Mouse (Mus musculus) neutrophil, adult 65 days (primary cell): Measurements from ENCODE around the gene Dll4. TPM values are rescaled to one million over a fixed set of nuclear protein-coding genes. Genes with fewer than 3 reads are reported as not detected.

ENCODE experiments used
- total RNA-seq: library from RNA; stranded (reverse); gene quantifications from 2 replicates; pipeline ENCODE4 v1.2.4, GENCODE M21; 2023

The Dll4 gene
- total RNA-seq, result 0.48 and 1.4 TPM in 2 replicates

DNA sequence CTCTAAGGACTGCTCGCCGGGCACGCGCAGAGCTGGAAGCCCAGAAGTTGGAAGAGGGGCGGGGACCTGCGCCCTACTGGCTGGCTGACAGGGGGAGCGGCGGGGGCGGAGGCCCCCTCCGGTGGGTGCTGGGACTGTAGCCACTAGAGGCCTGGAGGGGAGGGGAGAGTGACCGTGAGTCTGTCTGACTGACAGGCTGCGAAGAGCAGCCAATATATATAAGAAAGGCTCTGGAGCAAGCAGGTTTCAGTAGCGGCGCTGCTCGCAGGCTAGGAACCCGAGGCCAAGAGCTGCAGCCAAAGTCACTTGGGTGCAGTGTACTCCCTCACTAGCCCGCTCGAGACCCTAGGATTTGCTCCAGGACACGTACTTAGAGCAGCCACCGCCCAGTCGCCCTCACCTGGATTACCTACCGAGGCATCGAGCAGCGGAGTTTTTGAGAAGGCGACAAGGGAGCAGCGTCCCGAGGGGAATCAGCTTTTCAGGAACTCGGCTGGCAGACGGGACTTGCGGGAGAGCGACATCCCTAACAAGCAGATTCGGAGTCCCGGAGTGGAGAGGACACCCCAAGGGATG is at the start of gene Dll4:
Dll4 (plus strand) TSS at position 217 of the 576 bp plus-strand sequence.

DNA sequence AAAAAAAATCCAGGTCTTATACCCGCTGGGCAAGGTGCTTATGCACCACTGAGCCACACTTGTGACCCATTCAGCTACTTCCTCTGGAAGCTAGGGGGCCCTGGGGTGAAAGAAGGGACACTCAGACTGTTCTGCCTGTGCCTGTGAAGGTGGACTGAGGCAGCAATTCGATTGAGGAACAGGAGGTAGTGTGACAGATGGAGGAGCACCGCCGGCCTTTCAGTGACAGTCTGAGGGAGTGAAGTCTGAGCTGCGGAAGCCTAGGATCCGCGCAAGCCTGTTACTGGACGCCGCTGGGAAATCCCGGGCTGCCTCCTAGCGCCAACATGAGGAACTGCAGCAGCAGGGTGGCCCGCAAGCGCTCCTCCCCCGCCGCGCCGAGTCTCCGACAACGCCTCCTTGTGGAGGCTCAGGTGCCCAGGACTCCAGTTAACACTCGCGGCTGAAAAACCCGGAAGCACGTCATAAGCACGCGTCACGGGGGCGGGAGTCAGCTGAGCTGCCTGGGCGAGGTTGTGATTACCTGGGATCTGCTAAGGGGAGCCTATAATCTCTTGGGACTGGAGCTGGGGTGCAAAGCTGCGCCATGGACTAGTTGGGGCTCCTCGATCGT is 37.2 kb upstream of the Dll4 start, which contains the start of gene Vps18:
Vps18 (plus strand) TSS at position 471 of the 613 bp plus-strand sequence.

DNA sequence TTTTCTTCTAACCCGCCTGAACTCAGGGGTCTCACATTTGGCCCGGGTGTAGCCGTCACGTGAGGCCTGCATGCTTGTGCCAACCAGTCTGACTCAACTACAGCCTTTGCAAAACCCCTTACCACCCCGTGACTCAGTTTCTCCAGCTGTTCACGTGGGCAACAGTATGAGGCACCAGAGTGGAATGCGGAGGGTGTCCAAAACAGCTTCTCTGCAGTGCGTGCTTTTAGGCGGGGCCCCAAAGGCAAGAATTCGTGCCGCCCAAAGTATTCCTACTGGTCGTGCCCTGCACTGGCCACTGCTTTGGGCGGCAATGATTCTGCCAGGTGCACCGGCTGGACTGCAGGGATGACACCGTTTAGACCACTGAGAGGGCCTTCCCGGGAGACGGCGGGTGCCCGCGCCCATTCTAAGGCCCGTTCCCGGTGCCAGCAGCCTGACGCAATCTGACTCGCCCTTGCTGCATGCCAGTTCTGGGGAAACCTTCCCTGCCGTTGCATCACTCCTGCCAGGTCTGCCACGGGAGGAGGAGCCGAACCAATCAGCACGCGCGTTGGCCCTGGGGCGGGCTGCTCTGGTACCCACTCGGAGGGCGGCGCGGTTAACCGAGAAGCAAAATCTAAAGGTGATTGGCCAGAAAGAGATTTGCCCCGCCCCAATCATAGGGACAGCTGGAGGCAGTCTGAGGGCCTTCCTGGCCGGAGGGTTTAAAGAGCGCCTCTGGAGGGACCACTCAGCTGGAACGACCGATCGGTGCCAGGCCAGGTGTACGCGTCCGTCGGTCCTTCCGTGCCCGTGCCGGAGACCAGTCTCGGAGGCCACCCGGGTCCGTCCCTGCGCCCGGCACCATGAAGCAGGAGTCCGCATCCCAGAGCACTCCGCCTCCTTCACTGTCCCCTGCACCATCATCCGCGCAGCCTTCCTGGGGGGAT is 25.2 kb downstream of the Dll4 start, which contains the start of gene Chac1:
Chac1 (plus strand) TSS at position 675 of the 932 bp plus-strand sequence.

Other genes with a start within 250 kb of the Dll4 start
- gene Rad51, start 213.0 kb upstream of the Dll4 start, total RNA-seq, result 9.0 and 9.3 TPM in 2 replicates
- 11.5 and 14.7 TPM in 2 replicates for gene Rmdn3, start 168.8 kb upstream of the Dll4 start, total RNA-seq
- not detected in 2 replicates for gene Gchfr, start 158.0 kb upstream of the Dll4 start, total RNA-seq
- gene Gm14137, start 151.3 kb upstream of the Dll4 start, total RNA-seq, result not detected in 2 replicates
- 12.7 and 17.5 TPM in 2 replicates for gene Zfyve19, start 117.2 kb upstream of the Dll4 start, total RNA-seq
- gene Dnajc17, start 117.0 kb upstream of the Dll4 start, total RNA-seq, result 10.9 and 14.6 TPM in 2 replicates
- gene Ppp1r14d, start 95.9 kb upstream of the Dll4 start, total RNA-seq, result not detected in 2 replicates
- not detected in 2 replicates for gene Spint1, start 88.4 kb upstream of the Dll4 start, total RNA-seq
- 55.2 and 64.4 TPM in 2 replicates for gene Rhov, start 54.5 kb upstream of the Dll4 start, total RNA-seq
- gene Vps18, start 37.0 kb upstream of the Dll4 start, total RNA-seq, result 57.7 and 82.3 TPM in 2 replicates
- 6.4 and 7.9 TPM in 2 replicates for gene Chac1, start 25.4 kb downstream of the Dll4 start, total RNA-seq
- 15.6 and 20.9 TPM in 2 replicates for gene Ino80, start 151.9 kb downstream of the Dll4 start, total RNA-seq
- gene Exd1, start 221.8 kb downstream of the Dll4 start, total RNA-seq, result 0.38 and 0.64 TPM in 2 replicates
- 216 and 286 TPM in 2 replicates for gene Chp1, start 221.9 kb downstream of the Dll4 start, total RNA-seq